Mouse (Mus musculus) heart, embryonic 10.5 days (tissue): ENCODE measurements around the gene Sbds. TPM values are rescaled to one million over a fixed set of nuclear protein-coding genes. Genes with fewer than 3 reads are reported as not detected.

Experiments
- DNase-seq: peaks from one replicate; pipeline ENCODE4 v3.0.0-alpha.2; 2017; ENCODE audit warnings: low spot score
- H3K27ac ChIP-seq: fragments of 300-500 bp; sonication (generic); 2 replicates; pipeline ENCODE4 v1.5.1; 2016; ENCODE audit warnings: mild to moderate bottlenecking
- H3K27me3 ChIP-seq: fragments of 300-500 bp; sonication (generic); 2 replicates; pipeline ENCODE4 v1.6.1; 2016; ENCODE audit warnings: mild to moderate bottlenecking; ENCODE audit not compliant: poor library complexity, insufficient read depth, severe bottlenecking
- H3K36me3 ChIP-seq: fragments of 300-500 bp; sonication (generic); 2 replicates; pipeline ENCODE4 v1.6.1; 2016; ENCODE audit warnings: mild to moderate bottlenecking, moderate library complexity
- H3K4me1 ChIP-seq: fragments of 300-500 bp; sonication (generic); 2 replicates; pipeline ENCODE4 v1.6.1; 2016; ENCODE audit warnings: mild to moderate bottlenecking
- H3K4me3 ChIP-seq: fragments of 300-500 bp; sonication (generic); 2 replicates; pipeline ENCODE4 v1.5.1; 2016; ENCODE audit warnings: mild to moderate bottlenecking, moderate library complexity
- H3K9me3 ChIP-seq: fragments of 300-500 bp; sonication (generic); 2 replicates; pipeline ENCODE4 v1.6.1; 2016; ENCODE audit warnings: mild to moderate bottlenecking, moderate library complexity
- WGBS: fragments of 180-500 bp; shearing (Covaris S2); methylation state at CpG from one replicate; pipeline ENCODE4 v1.1.7; 2016; 5-methylcytosine and 5-hydroxymethylcytosine counted together
- polyA plus RNA-seq: library from polyadenylated mRNA; unstranded; fragments of >200 nt; fragmentation: Nextera tagmentation; extraction: Ambion mirVana; gene quantifications from 2 replicates; pipeline ENCODE4 v1.2.1, GENCODE M21; 2016

The Sbds gene
- polyA plus RNA-seq, 1 experiment from 2014 or later = 74.8 TPM

GRCm38 (mm10) chr5:130247823-130248222, 7.5 kb downstream of the Sbds start:
- Histone ChIP-seq H3K27me3 (no peaks in the 10 kb centered on the region), H3K36me3 (peaks cover 100% of the 10 kb centered on the region), H3K4me1 (no peaks in the 10 kb centered on the region), H3K4me3 (no peak overlapping the region), H3K9me3 (no peaks in the 10 kb centered on the region), H3K27ac (no peak overlapping the region)
- WGBS = 74% methylated on average over 5 of the region's 5 CpGs
- DNase-seq = no peak

GRCm38 (mm10) chr5:130241426-130241825, 13.9 kb downstream of the Sbds start:
- Histone ChIP-seq H3K27me3 (no peaks in the 10 kb centered on the region), H3K4me3 (no peak overlapping the region), H3K9me3 (no peaks in the 10 kb centered on the region), H3K27ac (no peak overlapping the region), H3K4me1 (no peaks in the 10 kb centered on the region), H3K36me3 (peaks cover 98% of the 10 kb centered on the region)
- 87% methylated on average over 12 of the region's 12 CpGs for WGBS
- DNase-seq = no peak

GRCm38 (mm10) chr5:130239856-130240255, 15.5 kb downstream of the Sbds start:
- 91% methylated on average over 2 of the region's 2 CpGs for WGBS
- H3K36me3 ChIP-seq = peaks cover 98% of the 10 kb centered on the region
- no peak for DNase-seq
- no peaks in the 10 kb centered on the region for H3K4me1 ChIP-seq
- no peaks in the 10 kb centered on the region for H3K27me3 ChIP-seq
- no peak overlapping the region for H3K27ac ChIP-seq
- H3K4me3 ChIP-seq = no peak overlapping the region
- no peaks in the 10 kb centered on the region for H3K9me3 ChIP-seq

GRCm38 (mm10) chr5:130239236-130239635, 16.1 kb downstream of the Sbds start:
- no peak for DNase-seq
- 92% methylated on average over 7 of the region's 7 CpGs for WGBS
- Histone ChIP-seq H3K27me3 (no peaks in the 10 kb centered on the region), H3K36me3 (peaks cover 98% of the 10 kb centered on the region), H3K4me1 (no peaks in the 10 kb centered on the region), H3K9me3 (no peaks in the 10 kb centered on the region), H3K27ac (no peak overlapping the region), H3K4me3 (no peak overlapping the region)

DNA sequence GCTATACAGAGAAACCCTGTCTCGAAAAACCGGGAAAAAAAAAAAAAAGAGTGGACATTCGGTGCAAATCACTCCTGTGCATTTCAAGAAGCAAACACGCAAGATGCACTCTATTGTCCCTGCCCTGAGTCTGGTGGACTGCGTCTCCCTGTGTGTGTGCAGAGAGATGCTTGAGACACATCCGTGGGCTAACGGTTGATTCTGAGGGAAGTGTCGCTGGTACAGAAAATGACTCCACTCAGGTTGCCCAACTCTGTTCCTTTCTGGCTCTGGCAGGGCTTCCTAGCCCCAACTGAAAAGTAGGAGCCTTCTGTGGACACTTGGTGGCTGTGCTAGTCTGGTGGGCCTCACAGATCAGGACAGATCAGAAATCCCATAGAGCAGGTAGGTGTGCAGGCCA, 19.0 kb downstream of the Sbds start:
- Histone ChIP-seq H3K36me3 (peaks cover 98% of the 10 kb centered on the region), H3K27me3 (no peaks in the 10 kb centered on the region), H3K4me3 (no peak overlapping the region), H3K27ac (no peak overlapping the region), H3K4me1 (no peaks in the 10 kb centered on the region), H3K9me3 (no peaks in the 10 kb centered on the region)
- WGBS = 96% methylated on average over 8 of the region's 8 CpGs
- DNase-seq = no peak

GRCm38 (mm10) chr5:130228120-130228519, 27.2 kb downstream of the Sbds start:
- H3K4me1 ChIP-seq = peaks cover 19% of the 10 kb centered on the region
- H3K9me3 ChIP-seq = no peaks in the 10 kb centered on the region
- H3K27ac ChIP-seq = no peak overlapping the region
- H3K4me3 ChIP-seq = no peak overlapping the region
- DNase-seq = no peak
- WGBS = 80% methylated on average over 4 of the region's 4 CpGs
- H3K27me3 ChIP-seq = no peaks in the 10 kb centered on the region
- H3K36me3 ChIP-seq = peaks cover 45% of the 10 kb centered on the region

GRCm38 (mm10) chr5:130226790-130227189, 28.5 kb downstream of the Sbds start:
- Histone ChIP-seq H3K27ac (no peak overlapping the region), H3K36me3 (peaks cover 32% of the 10 kb centered on the region), H3K9me3 (no peaks in the 10 kb centered on the region), H3K27me3 (no peaks in the 10 kb centered on the region), H3K4me1 (peaks cover 20% of the 10 kb centered on the region), H3K4me3 (no peak overlapping the region)
- DNase-seq = no peak
- 88% methylated on average over 3 of the region's 3 CpGs for WGBS

DNA sequence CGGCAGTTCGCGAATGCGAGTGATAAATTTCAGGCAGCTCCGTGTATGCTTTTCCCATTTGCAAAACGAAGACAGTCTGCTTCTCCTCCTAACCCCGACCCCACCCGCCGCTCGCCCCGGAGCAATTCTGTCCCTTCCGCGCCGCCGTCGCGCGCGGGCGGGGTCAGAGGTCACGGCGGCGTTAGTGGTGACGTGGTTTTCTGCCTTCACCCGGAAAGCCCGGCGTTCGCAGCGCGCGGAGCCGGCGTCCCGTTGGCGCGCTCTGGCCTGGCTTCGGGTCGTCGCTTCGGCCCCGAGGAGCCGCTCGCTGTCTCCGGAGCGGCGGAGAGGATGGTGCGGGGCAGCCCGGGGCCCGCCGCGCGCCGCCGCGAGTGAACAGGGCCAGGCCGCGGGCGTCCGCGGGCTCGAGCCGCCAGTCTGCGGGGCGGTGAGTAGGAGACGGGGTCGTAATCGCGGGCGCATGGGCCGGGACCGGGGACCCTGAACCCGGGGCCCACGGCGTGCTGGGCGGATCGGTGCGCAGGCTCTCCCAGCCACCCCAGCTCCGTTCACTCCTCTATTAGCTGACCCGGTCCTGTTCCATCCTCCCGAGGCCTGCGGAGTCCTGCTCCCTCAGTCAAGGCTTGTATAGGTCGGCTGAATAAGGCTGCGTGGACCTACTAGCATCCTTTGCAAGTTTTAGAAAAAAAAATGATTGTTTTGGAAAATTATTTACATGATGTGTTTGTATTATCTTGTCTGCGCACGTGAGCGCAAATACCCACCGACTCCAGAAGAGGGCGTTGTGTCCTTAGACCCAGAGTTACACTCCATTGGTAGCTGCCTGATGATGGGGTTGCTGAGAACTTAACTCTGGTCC, 33.0 kb downstream of the Sbds start:
- WGBS = under 1% methylated on average over 88 of the region's 88 CpGs
- H3K4me1 ChIP-seq = peaks cover 23% of the 10 kb centered on the region

GRCm38 (mm10) chr5:130221760-130222145, 33.6 kb downstream of the Sbds start:
- H3K27ac ChIP-seq = peak overlapping the region; percentile 99
- peaks cover 4% of the 10 kb centered on the region; the same call in 1 of the 2 replicates for H3K36me3 ChIP-seq
- under 1% methylated on average over 10 of the region's 10 CpGs for WGBS
- peak overlapping the region; percentile 99 for H3K4me3 ChIP-seq
- peaks cover 20% of the 10 kb centered on the region for H3K4me1 ChIP-seq
- no peaks in the 10 kb centered on the region for H3K9me3 ChIP-seq
- no peaks in the 10 kb centered on the region for H3K27me3 ChIP-seq
- DNase-seq = no peak

More for the DNA sequence above, 33.0 kb downstream of the Sbds start:
- peak overlapping the region; percentile 99 for H3K27ac ChIP-seq
- H3K27me3 ChIP-seq = no peaks in the 10 kb centered on the region
- no peaks in the 10 kb centered on the region for H3K9me3 ChIP-seq
- peak overlapping the region; percentile 99 for H3K4me3 ChIP-seq
- H3K36me3 ChIP-seq = peaks cover 4% of the 10 kb centered on the region; the same call in 1 of the 2 replicates
- DNase-seq = peak; percentile 96

- WGBS = 60% methylated on average over 2 of the region's 2 CpGs
- H3K4me3 ChIP-seq = peak overlapping the region; percentile 99
- peaks cover 16% of the 10 kb centered on the region for H3K4me1 ChIP-seq
- H3K27ac ChIP-seq = peak overlapping the region; percentile 99
- no peak for DNase-seq
- H3K27me3 ChIP-seq = no peaks in the 10 kb centered on the region
- peaks cover 4% of the 10 kb centered on the region; the same call in 1 of the 2 replicates for H3K36me3 ChIP-seq
- H3K9me3 ChIP-seq = no peaks in the 10 kb centered on the region
Observed at GRCm38 (mm10) chr5:130221316-130221715, 34.0 kb downstream of the Sbds start.

DNA sequence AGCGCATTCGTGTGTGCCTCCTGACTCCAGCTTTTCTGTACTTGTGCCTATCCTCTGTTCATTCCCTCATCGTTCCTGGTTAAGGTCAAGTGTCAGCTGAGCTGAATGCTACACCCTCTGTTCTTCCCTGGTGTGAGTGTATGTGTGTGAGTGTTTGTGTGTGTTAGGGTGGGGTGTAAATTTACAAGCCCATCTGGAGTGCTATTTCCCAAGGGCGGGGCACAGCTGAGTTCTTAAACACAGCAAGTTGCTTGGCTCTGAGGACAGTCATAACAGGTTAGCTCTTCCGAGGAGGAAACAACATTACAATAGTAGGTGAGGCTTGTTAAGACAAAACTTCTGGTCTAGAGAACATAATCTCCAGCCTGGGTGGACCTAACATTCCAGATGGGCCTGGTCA, 37.0 kb downstream of the Sbds start:
- H3K27ac ChIP-seq = no peak overlapping the region
- no peaks in the 10 kb centered on the region for H3K27me3 ChIP-seq
- no peak for DNase-seq
- peaks cover 17% of the 10 kb centered on the region for H3K36me3 ChIP-seq
- no peaks in the 10 kb centered on the region for H3K9me3 ChIP-seq
- H3K4me3 ChIP-seq = no peak overlapping the region
- 84% methylated on average over 5 of the region's 5 CpGs for WGBS
- peaks cover 6% of the 10 kb centered on the region for H3K4me1 ChIP-seq

GRCm38 (mm10) chr5:130217406-130217805, 37.9 kb downstream of the Sbds start:
- Histone ChIP-seq H3K4me3 (no peak overlapping the region), H3K9me3 (no peaks in the 10 kb centered on the region), H3K27me3 (no peaks in the 10 kb centered on the region), H3K36me3 (peaks cover 27% of the 10 kb centered on the region), H3K27ac (no peak overlapping the region), H3K4me1 (peaks cover 3% of the 10 kb centered on the region; the same call in 1 of the 2 replicates)
- no peak for DNase-seq
- 81% methylated on average over 4 of the region's 4 CpGs for WGBS

DNA sequence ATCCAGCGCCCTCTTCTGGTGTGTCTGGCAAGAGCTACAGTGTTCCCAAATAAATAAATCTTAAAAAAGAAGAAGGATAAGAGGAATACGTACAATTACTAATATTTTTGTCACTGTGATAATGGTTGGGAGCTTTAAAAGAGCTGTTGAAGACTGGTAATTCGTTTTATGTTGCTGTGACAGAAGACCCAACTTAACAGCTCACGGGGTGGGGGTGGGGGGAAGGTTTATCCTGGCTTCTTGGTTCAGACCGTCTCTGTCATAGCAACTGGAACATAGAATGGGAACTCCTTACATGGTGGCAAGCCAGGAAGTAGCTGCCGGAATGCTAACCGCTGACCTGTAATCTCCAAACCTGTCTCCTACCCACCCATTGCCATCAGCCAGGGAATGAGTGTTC, 38.5 kb downstream of the Sbds start, which contains the start of gene Tmem248:
Gene Tmem248, plus strand, starts transcription at position 301 of the 400 bp plus-strand sequence.
- 75% methylated on average over 7 of the region's 7 CpGs for WGBS
- H3K27me3 ChIP-seq = no peaks in the 10 kb centered on the region
- H3K4me1 ChIP-seq = peaks cover 3% of the 10 kb centered on the region; the same call in 1 of the 2 replicates
- H3K36me3 ChIP-seq = peaks cover 31% of the 10 kb centered on the region
- no peaks in the 10 kb centered on the region for H3K9me3 ChIP-seq
- no peak for DNase-seq
- H3K4me3 ChIP-seq = no peak within 1 kb of the TSS
- no peak within 1 kb of the TSS for H3K27ac ChIP-seq
